Mouse (Mus musculus): ENCODE data around the gene St7.

St7 gene

DNA sequence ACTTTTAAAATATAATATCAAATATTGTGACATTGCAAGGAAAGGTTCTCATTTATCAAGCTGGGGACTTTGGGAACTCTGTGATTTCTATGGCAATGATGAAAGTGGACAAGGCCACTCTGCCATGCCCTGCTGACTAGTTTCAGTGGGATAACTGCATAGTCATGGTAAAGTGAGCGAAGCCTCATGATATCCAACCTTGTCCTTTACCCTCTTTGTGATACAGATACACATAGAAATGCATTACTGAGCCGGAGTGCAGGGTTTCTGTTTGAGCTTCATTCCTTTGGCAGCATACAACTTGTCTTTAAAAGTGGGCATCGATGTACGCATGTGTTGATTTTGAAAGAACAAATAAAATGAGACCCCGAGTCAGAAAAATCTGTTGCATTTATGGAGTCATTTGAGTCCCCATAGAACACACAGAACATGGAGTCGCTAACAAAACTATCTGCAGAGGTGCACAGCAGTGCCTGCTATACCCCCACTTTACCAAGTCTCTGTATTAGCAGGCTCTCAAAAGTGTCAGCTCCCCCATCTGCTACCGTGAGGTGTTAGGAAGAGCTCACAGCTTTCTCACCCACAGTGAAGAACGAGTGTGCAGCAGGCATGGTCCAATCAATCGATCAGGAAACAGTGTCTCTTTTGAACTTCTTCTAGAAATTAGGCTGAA lies 77.4 kb downstream of the St7 start:
- DNase-seq = no peak

DNA sequence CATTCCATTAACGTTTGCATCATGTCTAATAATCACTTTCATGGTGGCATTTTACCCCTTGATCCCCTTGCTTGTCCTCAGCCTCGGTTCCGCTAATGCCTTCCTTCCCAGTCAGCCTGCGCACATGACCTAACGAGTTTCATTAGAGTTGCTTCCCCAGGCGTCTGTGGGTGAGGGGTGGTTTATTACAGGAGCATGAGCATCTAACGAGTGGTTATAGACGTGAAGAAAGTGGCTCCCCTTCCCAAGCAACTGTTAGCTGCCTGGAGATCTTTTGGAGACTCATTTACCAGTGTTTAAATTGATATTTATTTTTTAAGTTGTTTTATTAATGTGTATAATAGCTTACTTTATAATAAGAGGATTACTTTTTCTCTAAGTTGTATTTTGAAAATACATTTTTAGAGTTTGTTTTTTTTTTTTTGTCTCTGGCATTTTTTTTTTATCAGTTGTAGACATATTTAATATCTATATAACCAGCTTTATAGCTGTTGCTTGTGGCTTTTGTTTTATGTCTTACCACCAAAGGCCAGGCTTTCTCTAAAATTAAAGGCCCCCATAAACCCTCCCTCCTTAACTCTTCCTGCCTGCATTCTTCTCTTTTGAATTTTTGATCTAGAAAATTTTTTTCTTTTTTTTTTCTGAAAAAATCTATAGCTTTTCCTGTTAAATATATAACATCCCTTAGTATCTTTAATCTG lies 78.1 kb downstream of the St7 start:
- DNase-seq = no peak

DNA sequence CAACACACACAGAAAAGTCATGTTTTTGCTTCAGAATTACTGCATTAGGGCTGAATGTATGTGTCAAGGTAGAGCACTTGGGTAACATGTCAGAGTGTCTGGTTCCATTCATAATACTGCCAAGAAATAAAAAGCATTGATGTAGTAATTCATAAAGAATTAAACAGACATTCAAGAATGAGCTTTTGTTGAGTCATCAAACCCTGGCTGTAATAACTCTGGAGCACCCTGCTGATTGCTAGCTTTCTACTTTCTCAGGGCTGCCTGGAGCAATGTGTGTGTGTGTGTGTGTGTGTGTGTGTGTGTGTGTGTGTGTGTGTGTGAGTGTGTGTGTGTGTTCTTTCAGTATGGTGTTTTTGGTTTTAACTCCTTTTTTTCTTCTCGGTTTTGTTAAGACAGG lies 78.7 kb downstream of the St7 start:
- no peak for DNase-seq

GRCm38 (mm10) chr6:17772514-17772913 lies 79.8 kb downstream of the St7 start:
- no peak for DNase-seq

DNA sequence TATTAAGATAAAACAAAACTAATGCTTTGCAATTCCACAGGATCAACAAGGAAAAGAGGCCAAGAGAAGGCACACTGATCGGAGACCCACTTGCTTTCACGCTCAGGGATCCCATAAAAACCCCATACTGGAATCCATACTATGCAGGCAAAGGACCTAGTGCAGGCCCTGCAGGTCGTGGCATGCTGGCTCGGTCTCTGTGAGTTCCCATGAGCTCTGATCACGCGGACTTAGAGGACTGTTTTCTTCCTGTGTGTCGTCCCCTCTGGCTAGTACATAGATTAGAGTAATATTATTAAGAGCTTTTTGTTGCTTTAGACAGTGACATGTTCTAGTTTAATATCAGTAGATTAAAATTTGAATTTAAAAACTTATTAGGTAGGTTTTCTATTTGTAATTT lies 83.3 kb downstream of the St7 start:
- DNase-seq = no peak

- no peak for DNase-seq
Measured at GRCm38 (mm10) chr6:17777018-17777799, 84.5 kb downstream of the St7 start.

- no peak for DNase-seq
Measured at GRCm38 (mm10) chr6:17778648-17779202, 86.0 kb downstream of the St7 start.

GRCm38 (mm10) chr6:17783511-17783910 lies 90.8 kb downstream of the St7 start:
- DNase-seq = no peak

GRCm38 (mm10) chr6:17784523-17784922 lies 91.8 kb downstream of the St7 start:
- no peak for DNase-seq

DNA sequence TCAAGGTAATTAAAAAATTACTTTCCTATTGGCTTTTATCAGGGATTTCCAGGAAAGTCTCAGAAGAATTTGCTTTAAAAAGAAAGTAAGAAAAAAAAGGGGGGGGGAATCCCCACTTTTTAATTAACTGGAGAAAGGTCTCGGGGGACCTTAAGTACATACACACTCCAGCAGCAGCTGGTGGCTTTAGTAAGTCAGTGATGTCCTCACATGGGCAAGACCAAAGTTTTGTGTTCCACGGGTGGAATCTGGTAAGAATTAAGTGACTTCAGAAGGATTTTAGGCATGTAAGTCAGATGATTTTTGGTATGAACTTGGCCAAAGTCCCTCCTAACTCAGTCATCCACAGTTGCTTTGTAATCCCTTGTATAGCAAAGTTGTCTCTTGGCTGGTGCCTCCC lies 92.5 kb downstream of the St7 start:
- DNase-seq = no peak

GRCm38 (mm10) chr6:17787810-17788209 lies 95.1 kb downstream of the St7 start:
- peak; percentile 9 to 36 for DNase-seq

DNA sequence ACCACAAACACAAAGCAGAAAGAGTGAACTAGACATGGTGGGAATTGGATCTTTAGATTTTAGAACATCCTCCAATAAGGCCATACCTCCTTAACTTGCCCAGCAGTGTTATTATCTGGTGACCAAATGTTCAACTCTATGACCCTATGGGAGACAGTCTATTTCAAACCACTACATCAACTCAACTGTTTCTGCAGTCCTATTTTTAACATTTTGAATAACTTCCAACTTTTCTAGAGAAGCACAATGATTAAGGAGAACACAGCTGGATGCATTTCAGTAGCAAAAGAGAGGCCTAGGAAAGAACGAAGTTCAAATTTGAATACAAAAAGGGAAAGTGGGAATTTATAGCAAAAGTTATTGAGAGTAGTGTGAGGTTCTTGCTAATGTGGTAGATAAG lies 97.5 kb downstream of the St7 start:
- DNase-seq = no peak

- DNase-seq = peak; percentile 20 to 30
Measured at GRCm38 (mm10) chr6:17793471-17793870, 100.7 kb downstream of the St7 start.

DNA sequence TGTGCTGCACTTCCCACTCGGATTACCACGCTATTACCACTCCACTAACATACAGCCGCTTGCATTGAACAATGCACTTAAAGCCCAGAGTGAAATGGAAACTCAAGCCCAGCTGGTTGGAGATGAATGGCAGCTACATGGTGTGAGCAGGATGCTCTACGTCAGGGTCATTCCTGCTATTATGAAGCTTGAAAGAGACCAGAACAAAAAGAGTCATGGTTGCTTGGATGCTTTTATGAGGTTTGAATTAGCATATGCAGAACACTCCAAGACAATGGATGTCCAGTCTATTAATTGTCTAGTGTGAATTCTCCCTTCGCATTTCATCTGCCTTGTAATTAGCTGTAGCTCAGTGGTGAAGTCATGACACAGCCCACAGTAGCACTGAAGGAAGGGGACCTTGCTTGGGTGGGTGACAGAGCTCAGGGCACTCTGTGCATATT lies 104.6 kb downstream of the St7 start:
- DNase-seq = no peak

GRCm38 (mm10) chr6:17800694-17801093 lies 108.0 kb downstream of the St7 start:
- no peak for DNase-seq

DNA sequence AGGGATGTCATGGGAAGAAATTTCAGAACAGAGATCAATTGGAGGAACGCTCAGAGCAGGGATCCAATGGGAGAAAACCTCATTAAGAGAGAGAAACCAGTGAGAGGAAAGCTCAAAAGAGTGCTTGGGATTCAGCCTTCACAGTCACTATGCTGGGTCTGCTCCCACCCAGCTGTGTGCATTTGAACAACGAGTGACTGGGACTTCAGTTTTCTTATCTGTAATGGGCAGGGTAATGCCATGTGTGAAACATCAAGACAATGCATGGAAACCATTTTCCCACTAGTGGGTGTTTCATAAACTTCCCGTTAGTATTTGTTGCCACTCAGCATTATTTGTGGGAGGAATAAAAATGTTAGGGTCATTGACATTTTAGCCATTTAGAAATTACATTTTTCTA lies 111.7 kb downstream of the St7 start:
- DNase-seq = no peak

DNA sequence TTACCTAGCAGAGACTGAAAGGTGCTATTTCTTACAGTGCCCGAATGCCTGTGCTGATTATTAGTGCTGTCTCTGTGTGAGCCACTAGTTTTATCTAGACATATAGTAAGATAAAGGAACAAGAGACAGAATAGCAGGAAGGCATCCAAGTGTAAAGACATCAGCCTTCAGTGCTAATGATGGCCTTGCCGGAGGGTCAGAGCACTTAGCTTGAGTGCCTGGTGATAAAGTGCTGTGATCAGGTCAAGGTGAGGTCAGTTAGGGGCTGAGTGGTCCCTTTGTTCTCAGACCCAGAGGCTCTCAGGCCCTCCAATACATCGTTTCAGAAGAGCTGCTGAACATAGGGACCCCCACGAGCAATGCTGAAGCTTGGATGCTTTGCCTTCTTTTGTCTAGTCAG lies 113.8 kb downstream of the St7 start:
- no peak for DNase-seq

DNA sequence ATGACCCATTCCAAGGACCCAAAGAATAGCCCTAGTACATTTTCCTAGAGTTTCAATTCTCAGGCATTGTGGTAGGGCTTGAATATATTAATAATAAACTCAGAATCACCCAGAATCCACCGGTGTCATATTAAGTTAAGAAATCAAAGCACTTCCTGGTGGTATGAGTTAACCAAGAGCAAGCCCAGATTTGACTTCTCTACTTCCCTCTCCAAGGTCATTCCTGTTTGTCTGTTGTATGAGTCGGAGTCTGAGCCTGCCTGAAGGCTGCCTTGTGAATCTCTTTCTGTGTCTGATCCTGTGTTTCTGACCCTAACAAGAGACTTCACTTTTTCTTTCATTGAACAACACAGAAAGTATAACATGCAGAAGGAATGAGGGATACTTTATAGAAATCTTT lies 118.3 kb downstream of the St7 start:
- no peak for DNase-seq

DNA sequence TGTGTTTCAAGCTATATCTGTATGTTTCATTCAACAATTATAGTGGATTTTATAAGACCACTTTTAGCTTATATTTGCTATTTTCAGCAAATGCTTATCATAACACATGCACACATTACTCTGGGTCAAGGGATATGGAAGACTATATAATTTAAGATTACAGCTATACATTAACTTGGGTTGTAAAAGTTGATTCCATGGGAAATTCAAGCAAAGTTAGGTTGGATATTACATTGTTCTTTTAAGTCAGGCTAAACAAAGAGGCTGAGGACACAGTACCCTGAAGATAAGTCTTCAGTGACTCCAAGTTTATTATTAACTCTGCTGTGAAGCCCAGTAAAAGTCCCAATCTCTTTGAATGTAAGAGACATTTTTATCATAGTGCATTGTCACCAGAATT lies 118.8 kb downstream of the St7 start:
- DNase-seq = no peak

DNA sequence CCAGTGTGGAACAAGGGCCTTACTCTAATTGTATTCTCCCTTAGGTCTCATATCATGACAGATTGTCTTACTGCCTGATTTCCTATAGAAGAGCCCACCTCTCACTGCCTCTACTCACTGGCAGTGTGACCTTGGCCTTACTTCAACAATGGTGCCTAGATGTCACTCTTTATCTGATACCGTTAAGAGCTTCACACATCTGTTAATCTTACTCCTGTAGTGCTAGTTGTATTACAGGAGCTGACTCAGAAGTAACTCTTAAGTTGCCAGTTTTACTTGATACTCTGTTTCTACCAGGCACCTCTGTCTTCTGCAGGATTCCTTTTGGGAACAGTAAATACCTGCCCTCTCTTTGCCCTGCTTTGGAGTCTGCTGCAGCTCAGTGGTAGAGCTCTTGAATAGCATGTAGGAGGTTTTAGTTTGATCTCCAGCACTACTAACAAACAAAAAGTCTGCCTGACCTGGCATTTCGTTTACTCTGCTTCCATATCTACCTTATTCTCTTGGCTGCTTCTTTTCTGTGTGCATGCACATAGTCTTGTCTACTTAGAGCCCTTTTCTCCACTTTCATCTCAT lies 121.4 kb downstream of the St7 start:
- no peak for DNase-seq

DNA sequence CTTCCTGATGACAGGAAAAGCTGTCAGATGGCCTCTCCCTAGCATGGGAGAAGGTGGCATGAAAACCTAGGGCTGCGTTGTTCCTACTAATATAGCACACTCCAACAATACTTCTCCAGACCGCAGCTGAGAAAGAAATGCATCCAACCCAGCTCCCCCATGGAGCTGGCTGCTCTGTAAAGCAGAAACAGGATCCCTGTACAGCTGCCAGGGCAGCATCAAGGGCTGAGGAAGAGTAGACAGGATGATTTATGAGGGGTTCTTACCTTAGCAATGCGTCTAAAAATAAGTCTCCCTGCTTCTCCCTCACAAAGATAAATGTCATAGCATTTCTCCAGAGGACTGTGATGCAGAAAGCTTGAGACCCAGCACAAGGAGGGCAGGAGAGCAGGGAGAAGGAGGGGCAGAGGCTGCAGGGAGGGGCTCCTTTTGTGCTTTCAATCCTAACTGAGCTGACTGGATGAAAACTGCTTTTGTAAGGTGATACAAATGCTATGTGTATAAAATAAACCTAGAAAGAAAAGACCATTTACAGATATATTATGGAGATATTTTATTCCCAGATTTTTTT lies 124.2 kb downstream of the St7 start:
- peak; percentile 50 to 64 for DNase-seq

GRCm38 (mm10) chr6:17823614-17824013 lies 130.9 kb downstream of the St7 start:
- DNase-seq = no peak

GRCm38 (mm10) chr6:17824735-17825134 lies 132.0 kb downstream of the St7 start:
- no peak for DNase-seq
